Mouse (Mus musculus) hindbrain, embryonic 11.5 days (tissue): ENCODE measurements at regions not wholly inside any gene's neighbourhood (a gene's known extent, or its start where the extent isn't known, plus 50 kb on each side); places are given as distances from the start of the nearest gene placed in this dataset.

ENCODE experiments used
- ATAC-seq: fragments of 200-750 bp; cut with Nextera tagmentation; 2 replicates; pipeline ENCODE4 v1.8.0; 2017; ENCODE audit warnings: mild to moderate bottlenecking, moderate TSS enrichment, moderate library complexity; ENCODE audit not compliant: low FRiP score
- DNase-seq: peaks from one replicate; pipeline ENCODE4 v3.0.0-alpha.2; 2015; ENCODE audit warnings: low spot score
- H3K27ac ChIP-seq: fragments of 300-500 bp; sonication (generic); 2 replicates; pipeline ENCODE4 v1.5.1; 2014; ENCODE audit warnings: mild to moderate bottlenecking, low read depth, low read length
- H3K27me3 ChIP-seq: fragments of 300-500 bp; sonication (generic); 2 replicates; pipeline ENCODE4 v1.6.1; 2014; ENCODE audit warnings: mild to moderate bottlenecking, low read length, moderate library complexity, mixed read lengths; ENCODE audit not compliant: control insufficient read depth, insufficient read depth
- H3K36me3 ChIP-seq: fragments of 300-500 bp; sonication (generic); 2 replicates; pipeline ENCODE4 v1.6.1; 2014; ENCODE audit warnings: mild to moderate bottlenecking, low read length, moderate library complexity, mixed read lengths; ENCODE audit not compliant: control insufficient read depth, insufficient read depth
- H3K4me1 ChIP-seq: fragments of 300-500 bp; sonication (generic); replicated peaks from 2 replicates; pipeline ENCODE4 v1.6.1; 2014; ENCODE audit warnings: low read length, mixed read lengths; ENCODE audit not compliant: control insufficient read depth, insufficient read depth
- H3K4me2 ChIP-seq: fragments of 300-500 bp; sonication (generic); replicated peaks from 2 replicates; pipeline ENCODE4 v1.6.1; 2014; ENCODE audit warnings: mild to moderate bottlenecking, low read depth, low read length
- H3K4me3 ChIP-seq: fragments of 300-500 bp; sonication (generic); 2 replicates; pipeline ENCODE4 v1.5.1; 2014; ENCODE audit warnings: low read depth, low read length
- H3K9ac ChIP-seq: fragments of 300-500 bp; sonication (generic); 2 replicates; pipeline ENCODE4 v1.6.1; 2014; ENCODE audit warnings: low read depth, low read length
- H3K9me3 ChIP-seq: fragments of 300-500 bp; sonication (generic); 2 replicates; pipeline ENCODE4 v1.6.1; 2016; ENCODE audit warnings: low read length; ENCODE audit not compliant: control insufficient read depth
- WGBS: fragments of 180-500 bp; shearing (Covaris S2); extraction: QIAGEN DNeasy Blood & Tissue Kit; methylation state at CpG from one replicate; pipeline ENCODE4 v1.1.7; 2014; 5-methylcytosine and 5-hydroxymethylcytosine counted together

DNA sequence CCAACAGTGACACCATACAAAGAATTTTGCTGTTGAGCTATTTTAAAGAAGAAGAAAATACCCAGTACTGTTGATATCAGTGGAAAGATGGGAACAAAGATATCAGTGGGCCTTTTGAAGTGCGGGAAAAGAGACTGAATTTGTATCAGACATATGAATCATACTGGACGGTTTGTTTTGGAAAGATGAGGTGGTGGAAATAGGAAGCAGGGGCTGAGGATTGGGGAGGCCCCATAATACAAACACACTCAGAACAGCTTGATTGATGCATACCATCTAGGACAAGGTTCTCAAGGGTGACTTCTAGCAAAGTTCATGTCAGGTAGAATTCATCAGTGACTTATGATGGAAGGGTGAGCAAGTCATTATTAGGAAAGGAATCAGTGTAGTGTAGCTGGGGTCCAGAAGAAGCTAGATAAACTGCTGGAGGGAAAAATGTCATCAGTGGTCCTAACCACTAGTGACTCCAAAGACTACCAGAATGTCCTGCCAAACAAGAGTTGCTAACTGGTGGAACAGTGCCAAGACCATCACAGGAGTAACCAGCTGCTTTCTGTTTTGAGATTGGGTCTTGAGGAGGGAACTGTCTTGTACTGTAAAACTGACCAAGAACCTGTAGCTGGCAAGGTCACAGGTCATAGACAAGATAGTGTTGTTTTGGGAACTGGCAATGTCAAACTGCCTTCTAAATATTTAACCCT is 176.0 kb upstream of the Zc3h12c start:
- DNase-seq: no peak
- no peaks in the 10 kb centered on the region for H3K27me3 ChIP-seq
- no peak overlapping the region for H3K27ac ChIP-seq
- H3K4me2 ChIP-seq: no peak overlapping the region
- no peaks in the 10 kb centered on the region for H3K4me1 ChIP-seq
- H3K4me3 ChIP-seq: no peak overlapping the region
- H3K9me3 ChIP-seq: no peaks in the 10 kb centered on the region
- no peak for ATAC-seq
- WGBS: 88% methylated on average over 2 of the region's 2 CpGs
- H3K36me3 ChIP-seq: no peaks in the 10 kb centered on the region
- H3K9ac ChIP-seq: no peak overlapping the region

GRCm38 (mm10) chr9:52341029-52341428 is 172.7 kb upstream of the Zc3h12c start:
- no peak for ATAC-seq

DNA sequence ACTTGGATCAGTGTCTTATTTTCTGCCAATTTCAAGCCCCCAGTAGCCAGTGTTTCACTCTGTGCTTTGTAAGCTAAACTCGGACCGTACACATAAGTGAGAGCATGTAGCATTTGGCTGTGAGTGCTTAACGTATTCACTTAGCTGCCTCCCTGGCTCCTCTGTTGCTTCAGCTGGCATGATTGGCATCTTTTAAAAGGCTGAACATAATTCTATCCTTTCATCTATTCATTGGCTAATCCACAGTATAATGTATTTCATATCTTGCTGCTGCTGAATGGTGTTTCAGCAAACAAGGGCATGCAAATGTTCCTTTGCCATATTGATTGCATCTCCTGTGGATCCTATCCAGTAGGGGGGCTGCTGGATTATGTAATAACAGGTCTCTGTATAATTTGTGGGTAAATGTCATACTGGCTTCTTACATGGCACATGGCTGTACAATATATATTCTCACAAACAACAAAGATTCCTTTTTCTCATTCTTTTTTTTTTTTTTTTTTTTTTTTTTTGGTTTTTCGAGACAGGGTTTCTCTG is 169.5 kb upstream of the Zc3h12c start:
- DNase-seq (no peak), ATAC-seq (no peak)
- no peak overlapping the region for H3K4me3 ChIP-seq
- no peaks in the 10 kb centered on the region for H3K36me3 ChIP-seq
- H3K9me3 ChIP-seq: no peaks in the 10 kb centered on the region
- H3K4me2 ChIP-seq: no peak overlapping the region
- H3K9ac ChIP-seq: no peak overlapping the region
- H3K4me1 ChIP-seq: no peaks in the 10 kb centered on the region
- 82% methylated on average over 4 of the region's 4 CpGs for WGBS
- no peak overlapping the region for H3K27ac ChIP-seq
- H3K27me3 ChIP-seq: no peaks in the 10 kb centered on the region

More at GRCm38 (mm10) chr9:52341029-52341428, 172.7 kb upstream of the Zc3h12c start:
- H3K27ac ChIP-seq: no peak overlapping the region
- DNase-seq: no peak
- H3K9ac ChIP-seq: no peak overlapping the region
- no peaks in the 10 kb centered on the region for H3K27me3 ChIP-seq
- no peaks in the 10 kb centered on the region for H3K36me3 ChIP-seq
- H3K4me3 ChIP-seq: no peak overlapping the region
- no peaks in the 10 kb centered on the region for H3K4me1 ChIP-seq
- 83% methylated on average over 2 of the region's 2 CpGs for WGBS
- no peaks in the 10 kb centered on the region for H3K9me3 ChIP-seq
- no peak overlapping the region for H3K4me2 ChIP-seq

GRCm38 (mm10) chr9:52334767-52335166 is 166.4 kb upstream of the Zc3h12c start:
- H3K9ac ChIP-seq: no peak overlapping the region
- DNase-seq: no peak
- no peaks in the 10 kb centered on the region for H3K27me3 ChIP-seq
- no peak overlapping the region for H3K4me3 ChIP-seq
- H3K4me2 ChIP-seq: no peak overlapping the region
- H3K9me3 ChIP-seq: no peaks in the 10 kb centered on the region
- H3K27ac ChIP-seq: no peak overlapping the region
- no peaks in the 10 kb centered on the region for H3K4me1 ChIP-seq
- 89% methylated on average over 3 of the region's 3 CpGs for WGBS
- ATAC-seq: no peak
- no peaks in the 10 kb centered on the region for H3K36me3 ChIP-seq

DNA sequence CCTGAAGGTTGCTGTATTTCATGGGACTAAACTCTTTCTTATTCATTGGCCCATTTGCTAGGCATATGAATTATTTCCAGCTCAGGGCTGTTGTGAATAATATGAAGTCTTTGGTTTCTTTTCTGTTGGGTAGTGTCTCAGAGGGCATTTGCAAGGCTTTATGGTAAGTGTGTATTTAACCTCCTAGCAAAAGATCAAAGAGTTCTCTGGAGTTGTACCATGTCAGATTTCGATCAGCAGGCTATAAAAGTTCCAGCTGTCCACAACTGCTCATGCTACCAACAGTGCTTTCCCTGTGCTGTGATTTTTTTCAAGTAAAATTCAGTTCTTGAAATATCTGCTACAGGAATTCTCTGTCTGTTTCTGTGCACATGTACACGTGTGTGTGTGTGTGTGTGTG is 165.5 kb upstream of the Zc3h12c start:
- DNase-seq (no peak), ATAC-seq (no peak)
- no peak overlapping the region for H3K4me3 ChIP-seq
- H3K27me3 ChIP-seq: no peaks in the 10 kb centered on the region
- 69% methylated on average over 2 of the region's 2 CpGs for whole genome bisulfite sequencing
- no peak overlapping the region for H3K4me2 ChIP-seq
- no peak overlapping the region for H3K27ac ChIP-seq
- H3K9ac ChIP-seq: no peak overlapping the region
- H3K36me3 ChIP-seq: no peaks in the 10 kb centered on the region
- H3K4me1 ChIP-seq: no peaks in the 10 kb centered on the region
- no peaks in the 10 kb centered on the region for H3K9me3 ChIP-seq

- DNase-seq: no peak
- Histone ChIP-seq H3K27me3 (no peaks in the 10 kb centered on the region), H3K27ac (no peak overlapping the region), H3K4me2 (no peak overlapping the region), H3K4me3 (no peak overlapping the region), H3K36me3 (no peaks in the 10 kb centered on the region), H3K4me1 (no peaks in the 10 kb centered on the region), H3K9ac (no peak overlapping the region), H3K9me3 (no peaks in the 10 kb centered on the region)
- ATAC-seq: no peak
- 79% methylated on average over 1 of the region's 1 CpGs for WGBS
These were observed 163.4 kb upstream of the Zc3h12c start for GRCm38 (mm10) chr9:52331748-52332147.

GRCm38 (mm10) chr9:52330652-52331051 is 162.3 kb upstream of the Zc3h12c start:
- no peak overlapping the region for H3K4me2 ChIP-seq
- no peaks in the 10 kb centered on the region for H3K4me1 ChIP-seq
- DNase-seq (no peak), ATAC-seq (no peak)
- H3K27ac ChIP-seq: no peak overlapping the region
- H3K9ac ChIP-seq: no peak overlapping the region
- no peak overlapping the region for H3K4me3 ChIP-seq
- 88% methylated on average over 3 of the region's 3 CpGs for WGBS
- no peaks in the 10 kb centered on the region for H3K36me3 ChIP-seq
- H3K27me3 ChIP-seq: no peaks in the 10 kb centered on the region
- no peaks in the 10 kb centered on the region for H3K9me3 ChIP-seq

GRCm38 (mm10) chr9:52324347-52324746 is 156.0 kb upstream of the Zc3h12c start:
- Histone ChIP-seq H3K9ac (no peak overlapping the region), H3K9me3 (no peaks in the 10 kb centered on the region), H3K4me1 (no peaks in the 10 kb centered on the region), H3K27ac (no peak overlapping the region), H3K4me3 (no peak overlapping the region), H3K27me3 (no peaks in the 10 kb centered on the region), H3K4me2 (no peak overlapping the region), H3K36me3 (no peaks in the 10 kb centered on the region)
- 79% methylated on average over 2 of the region's 2 CpGs for WGBS
- ATAC-seq: no peak
- no peak for DNase-seq

DNA sequence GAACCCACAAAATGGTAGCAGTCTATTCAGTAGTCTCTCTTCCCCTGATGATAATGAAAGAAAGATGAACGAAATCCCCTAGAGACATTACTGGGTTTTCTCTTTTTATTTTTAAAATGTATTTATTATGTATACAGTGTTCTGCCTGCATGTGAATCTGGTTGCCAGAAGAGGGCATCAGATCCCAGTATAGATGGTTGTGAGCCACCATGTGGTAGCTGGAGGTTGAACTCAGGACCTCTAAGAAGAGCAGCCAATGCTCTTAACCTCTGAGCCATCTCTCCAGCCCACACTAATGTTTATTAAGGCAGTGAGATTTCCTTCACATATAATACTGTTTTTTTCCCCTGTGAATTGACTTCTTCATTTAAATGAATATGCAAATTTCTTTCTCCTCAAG is 155.4 kb upstream of the Zc3h12c start:
- H3K9me3 ChIP-seq: no peaks in the 10 kb centered on the region
- ATAC-seq (no peak), DNase-seq (no peak)
- 89% methylated on average over 1 of the region's 1 CpGs for WGBS
- no peaks in the 10 kb centered on the region for H3K27me3 ChIP-seq
- H3K4me3 ChIP-seq: no peak overlapping the region
- no peak overlapping the region for H3K4me2 ChIP-seq
- no peak overlapping the region for H3K9ac ChIP-seq
- no peak overlapping the region for H3K27ac ChIP-seq
- no peaks in the 10 kb centered on the region for H3K36me3 ChIP-seq
- no peaks in the 10 kb centered on the region for H3K4me1 ChIP-seq
